Mouse (Mus musculus) MEL-GATA-1-ER (cell line): Measurements from ENCODE around the gene Dzank1.

ENCODE experiments used
- DNase-seq: peaks from one replicate; pipeline ENCODE4 v3.0.0-alpha.2; 2012; ENCODE audit warnings: low read depth; ENCODE audit errors: extremely low read depth

The Dzank1 gene

GRCm38 (mm10) chr2:144526981-144527820 is at the start of gene Dzank1, which contains the start of gene Polr3f:
TSS of gene Dzank1 (minus strand) at chr2:144527414.
TSS of gene Polr3f (plus strand) at chr2:144527718.
- peak; percentile 93 for DNase-seq

GRCm38 (mm10) chr2:144555820-144556552 is 28.8 kb upstream of the Dzank1 start, which contains the start of gene Sec23b:
TSS of gene Sec23b (plus strand) at chr2:144556229.
- DNase-seq: peak; percentile 93

GRCm38 (mm10) chr2:144555286-144555819 is 28.1 kb upstream of the Dzank1 start:
- peak; percentile 60 for DNase-seq

- DNase-seq: no peak
These were observed 26.7 kb upstream of the Dzank1 start for GRCm38 (mm10) chr2:144553905-144554304.

- no peak for DNase-seq
These were observed 23.3 kb upstream of the Dzank1 start, which contains the start of gene Rbbp9 for GRCm38 (mm10) chr2:144550529-144550928. TSS of gene Rbbp9 (minus strand) at chr2:144550869.

- DNase-seq: no peak
These were observed 20.3 kb upstream of the Dzank1 start for GRCm38 (mm10) chr2:144547559-144547958.

- no peak for DNase-seq
These were observed 18.3 kb upstream of the Dzank1 start for GRCm38 (mm10) chr2:144545481-144545880.

- DNase-seq: no peak
These were observed 17.8 kb upstream of the Dzank1 start for GRCm38 (mm10) chr2:144545061-144545460.

- DNase-seq: no peak
These were observed 17.4 kb upstream of the Dzank1 start for GRCm38 (mm10) chr2:144544630-144545029.

GRCm38 (mm10) chr2:144543670-144544069 is 16.5 kb upstream of the Dzank1 start:
- DNase-seq: no peak

- DNase-seq: no peak
These were observed 14.0 kb upstream of the Dzank1 start for GRCm38 (mm10) chr2:144541246-144541645.

- DNase-seq: no peak
These were observed 9.9 kb upstream of the Dzank1 start for GRCm38 (mm10) chr2:144537123-144537522.

- DNase-seq: no peak
These were observed 584 bp upstream of the Dzank1 start for GRCm38 (mm10) chr2:144527821-144528174.

GRCm38 (mm10) chr2:144525856-144526255 is 1.4 kb downstream of the Dzank1 start:
- DNase-seq: no peak

- DNase-seq: no peak
These were observed 7.4 kb downstream of the Dzank1 start for GRCm38 (mm10) chr2:144519772-144520171.

GRCm38 (mm10) chr2:144514619-144515018 is 12.6 kb downstream of the Dzank1 start:
- DNase-seq: no peak

- DNase-seq: no peak
These were observed 25.1 kb downstream of the Dzank1 start for GRCm38 (mm10) chr2:144502134-144502533.

- no peak for DNase-seq
These were observed 37.9 kb downstream of the Dzank1 start for GRCm38 (mm10) chr2:144489342-144489741.

GRCm38 (mm10) chr2:144487476-144487875 is 39.7 kb downstream of the Dzank1 start:
- no peak for DNase-seq

GRCm38 (mm10) chr2:144485439-144485838 is 41.8 kb downstream of the Dzank1 start:
- DNase-seq: no peak

- DNase-seq: no peak
These were observed 43.1 kb downstream of the Dzank1 start for GRCm38 (mm10) chr2:144484084-144484483.

- no peak for DNase-seq
These were observed 47.8 kb downstream of the Dzank1 start for GRCm38 (mm10) chr2:144479421-144479820.
